Mouse (Mus musculus) cerebellum, adult 11-12 months (tissue): ENCODE results near the gene Lcn4.
A peak's percentile ranks its signal among the peaks of the same experiment; 100 is the strongest.

Experiments
- DNase-seq: peaks from one replicate; pipeline ENCODE4 v3.0.0; 2022

Gene Lcn4

DNA sequence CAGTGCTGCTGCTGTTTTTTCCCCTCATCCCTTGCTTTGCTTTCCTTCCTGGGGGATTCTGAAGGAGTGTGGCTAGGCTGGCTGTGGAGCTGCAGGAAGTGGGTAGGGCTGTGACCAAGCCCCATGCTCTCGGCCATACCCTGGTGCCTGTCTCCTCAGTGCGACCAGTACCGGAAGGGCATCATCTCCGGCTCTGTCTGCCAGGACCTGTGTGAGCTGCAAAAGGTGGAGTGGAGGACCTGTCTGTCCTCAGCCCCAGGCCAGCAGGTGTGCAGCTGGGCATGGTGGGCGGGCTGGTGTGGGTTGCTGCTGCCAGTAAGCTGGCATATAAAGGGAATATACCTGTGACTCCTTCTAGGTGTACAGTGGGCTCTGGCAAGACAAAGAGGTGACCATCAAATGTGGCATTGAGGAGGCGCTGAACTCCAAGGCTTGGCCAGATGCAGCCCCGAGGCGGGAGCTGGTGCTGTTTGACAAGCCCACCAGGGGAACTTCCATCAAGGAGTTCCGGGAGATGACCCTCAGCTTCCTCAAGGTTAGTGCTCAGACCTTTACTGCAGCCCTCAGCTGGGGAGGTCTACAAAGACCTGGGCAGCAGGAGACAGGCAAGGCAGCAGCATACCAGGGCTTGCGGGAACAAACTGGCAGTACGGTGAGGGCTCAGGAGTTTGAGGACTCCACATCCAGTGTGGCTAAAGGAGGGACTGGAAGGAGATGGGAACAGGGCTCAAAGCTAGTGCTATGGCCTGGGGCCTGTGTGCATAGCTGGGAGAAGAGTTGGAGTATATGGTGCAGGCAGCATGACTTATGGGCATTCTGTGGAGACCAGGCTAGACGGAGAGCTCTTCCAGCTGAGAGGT is 36.2 kb downstream of the Lcn4 start:
- DNase-seq = no peak

DNA sequence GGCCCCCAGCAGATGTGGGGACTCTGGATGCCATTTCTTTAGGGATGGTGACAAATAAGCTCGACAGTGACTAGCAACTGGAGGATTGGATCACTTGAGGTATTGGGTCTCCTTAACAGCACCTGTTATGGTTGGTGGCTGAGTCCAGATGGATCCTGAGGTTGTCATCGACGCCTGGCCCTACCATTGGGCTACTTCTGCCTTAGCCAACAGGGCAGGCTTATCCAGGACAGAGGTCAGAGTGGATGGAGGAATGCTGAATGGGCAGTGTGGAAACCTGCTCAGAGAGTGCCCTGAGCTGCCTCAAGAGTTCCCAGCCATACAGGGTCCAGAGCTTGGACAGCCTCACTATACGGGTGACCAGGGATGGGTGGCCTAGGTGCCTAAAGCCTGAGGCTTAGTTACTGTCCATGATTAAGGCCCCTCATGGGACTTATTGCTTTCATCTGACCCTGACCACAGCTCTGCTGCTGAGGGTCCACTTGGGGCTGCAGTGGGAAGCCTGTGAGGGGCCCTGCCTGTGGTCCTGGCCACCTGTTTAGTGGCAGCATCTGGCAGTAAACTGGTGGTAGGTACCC is 37.0 kb downstream of the Lcn4 start:
- DNase-seq = no peak

DNA sequence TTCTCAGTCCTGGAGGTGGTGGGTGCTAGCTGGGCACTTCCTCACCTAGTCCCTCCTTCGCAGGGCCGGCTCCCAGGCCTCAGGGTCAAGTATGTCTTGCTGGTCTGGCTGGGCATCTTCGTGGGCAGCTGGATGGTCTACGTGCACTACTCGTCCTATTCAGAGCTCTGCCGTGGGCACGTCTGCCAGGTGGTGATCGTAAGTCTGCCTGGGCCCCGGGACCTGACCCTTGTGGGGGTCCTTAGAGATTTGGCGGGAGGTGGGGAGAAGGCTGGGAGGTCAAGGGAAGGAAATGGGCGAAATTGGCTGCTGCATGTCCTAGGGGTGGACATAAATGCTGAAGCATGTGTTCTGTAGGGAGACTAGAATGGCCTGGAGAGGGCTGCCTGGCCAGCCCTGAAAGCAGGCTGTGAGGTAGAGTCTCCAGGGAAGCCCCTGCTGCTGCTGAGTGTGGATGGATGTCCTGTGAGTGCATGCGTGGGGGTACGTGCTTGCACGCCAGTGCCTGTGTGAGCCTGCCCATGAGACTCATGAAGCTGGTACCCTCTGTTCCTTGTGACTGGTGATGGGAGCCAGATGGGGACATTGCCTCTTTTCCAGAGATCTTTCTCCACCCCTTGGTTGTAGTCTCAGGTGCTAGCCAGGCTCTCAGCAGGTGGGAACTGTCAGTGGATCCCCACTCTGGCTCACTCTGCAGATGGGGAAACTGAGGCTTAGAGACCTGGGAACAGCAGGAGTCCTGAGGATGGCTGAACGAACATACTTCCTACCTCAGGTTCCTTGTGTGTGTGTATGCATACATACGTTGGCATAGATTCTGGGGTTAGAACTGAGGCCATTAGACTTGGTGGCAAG is 38.3 kb downstream of the Lcn4 start:
- DNase-seq = no peak

DNA sequence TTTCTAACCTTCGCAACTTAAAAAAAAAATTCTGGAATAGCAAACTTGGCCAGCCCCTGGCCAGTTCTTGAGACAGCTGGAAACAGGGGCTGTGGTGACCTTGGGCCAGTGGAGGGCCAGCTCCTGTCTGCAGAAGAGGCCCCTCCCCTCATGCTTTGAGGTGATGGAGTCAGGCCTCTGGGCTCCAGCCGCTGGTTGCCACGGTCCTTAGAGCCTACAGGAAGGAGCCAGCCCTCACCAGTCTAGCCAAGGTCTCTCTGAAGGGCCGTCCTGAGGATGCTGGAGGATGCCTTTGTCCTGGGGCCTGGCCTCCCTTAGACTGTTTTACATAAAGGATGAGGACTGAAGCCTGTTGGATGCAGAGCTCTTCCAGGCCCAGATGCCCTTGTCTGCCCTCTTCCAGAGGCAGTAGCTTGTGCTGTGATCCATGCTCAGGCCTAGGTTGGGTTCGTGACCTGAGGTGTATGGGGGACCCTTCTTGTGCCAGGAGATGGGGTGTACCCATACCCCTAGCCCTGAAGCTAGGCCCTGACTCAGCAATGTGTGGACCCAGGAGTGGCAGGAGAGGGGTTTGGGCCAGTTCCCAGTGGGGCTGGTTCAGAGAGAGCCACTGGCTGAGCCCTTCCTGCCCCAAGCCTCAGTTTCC is 42.2 kb downstream of the Lcn4 start:
- DNase-seq = no peak

DNA sequence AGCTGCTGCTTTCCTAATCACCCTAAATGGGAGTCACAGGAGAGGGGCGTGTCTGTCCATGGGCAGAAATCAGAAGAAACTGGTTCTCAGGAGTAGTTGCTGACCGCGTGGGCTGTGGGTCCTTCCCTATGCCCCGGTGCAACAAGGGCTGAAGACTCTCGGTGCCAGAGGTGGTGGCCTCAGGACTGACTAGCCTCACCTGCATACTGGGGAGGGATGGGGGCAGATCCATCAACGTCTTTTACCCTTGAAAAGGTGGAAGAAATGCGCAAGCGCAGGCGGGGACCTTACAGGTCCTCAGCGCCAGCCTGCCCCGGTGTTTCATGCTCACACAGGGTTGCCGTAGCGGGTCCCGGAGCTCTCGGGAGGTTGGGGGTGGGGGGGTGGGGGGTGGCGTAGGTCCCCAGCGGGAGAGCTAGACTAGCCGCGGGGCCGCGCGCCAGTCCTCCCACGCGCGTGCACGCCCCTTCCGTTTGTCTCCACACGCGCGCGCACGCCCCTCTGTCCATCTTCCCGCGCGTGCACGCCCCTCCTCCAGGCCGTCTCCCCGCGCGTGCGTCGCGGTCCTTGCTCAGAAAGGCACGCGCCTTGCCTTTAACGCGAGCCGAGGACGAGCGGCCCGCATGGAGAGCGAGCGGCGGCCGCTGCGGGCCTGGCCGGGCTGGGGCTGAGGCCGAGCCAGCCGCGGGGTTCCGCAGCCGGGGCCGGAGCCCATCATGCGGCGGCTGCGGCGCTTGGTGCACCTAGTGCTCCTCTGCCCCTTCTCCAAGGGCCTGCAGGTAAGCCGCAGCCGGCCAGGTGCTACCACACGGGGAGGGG is 43.0 kb downstream of the Lcn4 start, which contains the start of gene Fam69b:
TSS of gene Fam69b (plus strand) at position 537 of the 819 bp plus-strand sequence.
- DNase-seq = peak; percentile 89

DNA sequence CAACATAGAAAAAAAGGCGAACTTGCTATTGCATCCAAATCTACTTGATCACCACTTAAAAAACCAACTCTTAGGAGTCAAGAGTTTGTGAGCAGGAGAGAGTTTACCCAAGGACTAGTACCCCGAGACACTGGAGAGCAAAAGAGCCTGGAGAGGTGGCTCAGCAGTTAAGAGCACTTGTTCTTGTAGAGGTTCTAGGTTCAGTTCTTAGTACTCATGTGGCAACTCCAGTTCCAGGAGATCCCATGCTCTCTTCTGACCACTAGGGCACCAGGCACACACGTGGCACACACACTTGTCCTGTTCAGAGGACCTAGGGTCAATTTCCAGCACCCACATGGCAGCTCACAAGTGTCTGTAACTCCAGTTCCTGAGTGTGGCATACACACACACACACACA is 45.0 kb downstream of the Lcn4 start:
- no peak for DNase-seq

DNA sequence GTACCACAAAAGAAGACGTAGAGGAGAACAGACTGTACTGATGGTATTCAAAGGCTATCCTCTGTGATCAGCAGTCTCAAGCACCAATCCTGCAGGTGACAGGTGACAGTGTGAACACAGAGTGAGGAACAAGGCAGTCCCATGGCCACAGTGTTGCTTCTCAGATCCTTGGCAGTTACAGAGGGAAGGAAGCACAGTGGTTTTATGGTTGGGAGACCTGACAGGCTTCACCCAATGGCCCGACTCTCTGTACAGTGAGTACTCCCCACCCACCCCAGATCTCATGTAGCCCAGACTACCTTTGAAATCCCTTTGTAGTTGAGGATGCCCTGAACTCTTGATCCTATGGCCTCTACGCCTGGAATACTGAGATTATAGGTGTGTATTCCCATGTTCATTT is 45.7 kb downstream of the Lcn4 start:
- DNase-seq = no peak

DNA sequence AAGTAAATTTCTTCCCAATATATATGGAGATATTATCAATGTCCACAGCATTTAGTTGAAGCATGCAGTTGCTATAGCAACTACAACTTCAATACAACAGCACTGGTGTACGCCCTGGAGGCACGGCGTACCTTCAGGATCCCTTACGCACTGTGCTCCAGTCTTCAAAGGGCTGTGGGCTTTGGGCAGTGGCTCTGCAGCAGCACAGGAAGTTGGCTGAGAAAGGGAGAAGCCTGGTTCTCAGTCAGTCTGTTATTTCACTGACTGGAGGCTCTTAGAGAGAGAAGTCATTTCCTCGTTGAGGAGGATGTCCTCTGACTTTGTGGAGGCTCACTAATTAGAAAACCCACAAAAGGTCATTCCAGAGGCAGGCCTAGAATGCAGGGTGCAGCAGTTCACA is 48.1 kb downstream of the Lcn4 start:
- DNase-seq = no peak

DNA sequence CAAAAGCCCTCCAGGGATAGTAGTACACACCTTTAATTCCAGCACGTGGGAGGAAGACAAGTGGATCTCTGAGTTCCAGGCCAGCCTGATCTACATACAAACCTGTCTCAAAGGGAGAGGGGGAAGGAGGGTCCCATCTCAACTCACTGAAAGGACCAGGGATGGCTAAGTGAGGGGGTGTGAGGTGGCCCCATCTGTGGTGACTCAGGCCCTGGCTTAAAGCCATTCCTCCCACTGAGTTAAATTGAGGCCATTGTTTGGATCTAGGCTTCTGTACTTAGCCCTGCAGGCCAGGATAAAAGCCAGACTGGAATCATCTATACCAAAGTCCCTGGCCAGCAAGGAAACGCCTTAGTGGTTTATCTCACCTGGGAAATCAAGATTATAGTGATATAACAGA is 49.8 kb downstream of the Lcn4 start:
- no peak for DNase-seq

DNA sequence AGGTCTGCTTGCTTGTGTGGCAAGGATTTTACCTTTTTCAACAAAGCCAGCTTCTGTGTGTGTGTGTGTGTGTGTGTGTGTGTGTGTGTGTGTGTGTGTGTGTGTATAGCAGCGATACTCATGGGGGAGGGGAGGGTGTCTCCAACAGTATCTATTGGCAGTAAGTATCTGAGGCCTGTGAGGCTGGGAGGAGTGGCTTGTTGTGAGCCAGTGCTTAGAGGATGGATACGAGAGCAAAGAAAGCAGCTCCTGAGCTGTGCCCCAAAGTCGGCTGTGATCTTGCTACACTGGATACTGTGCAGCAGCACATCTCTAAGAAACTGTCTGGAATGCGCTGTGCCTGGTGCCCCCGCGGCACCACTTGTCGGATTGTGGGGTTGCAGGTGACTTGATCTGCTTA is 53.2 kb downstream of the Lcn4 start:
- DNase-seq = no peak
